Mouse (Mus musculus) activated CD4-positive, CD25-positive, alpha-beta regulatory T cell, adult 9 weeks (primary cell): ENCODE measurements around the gene Gm7544. TPM values are rescaled to one million over a fixed set of nuclear protein-coding genes. Genes with fewer than 3 reads are reported as not detected.

Experiments used
- polyA plus RNA-seq: library from polyadenylated mRNA; unstranded; fragments of 100-300 nt; shearing (Covaris generic); gene quantifications from one replicate; pipeline ENCODE4 v1.2.1, GENCODE M21; 2017

The Gm7544 gene
- not detected for polyA plus RNA-seq

GRCm38 (mm10) chr1:82955913-82956312 lies at the start of gene Gm7544:
TSS of gene Gm7544 (minus strand) at chr1:82956013.

GRCm38 (mm10) chr1:83000306-83000705 lies 44.5 kb upstream of the Gm7544 start, which contains the start of gene Gm47959:
TSS of gene Gm47959 (plus strand) at chr1:83000548.

GRCm38 (mm10) chr1:82959870-82960385 lies 4.1 kb upstream of the Gm7544 start, which contains the start of gene Gm47955:
TSS of gene Gm47955 (plus strand) at chr1:82960286.

GRCm38 (mm10) chr1:82943295-82943694 lies 12.5 kb downstream of the Gm7544 start, which contains the start of gene A030003K21Rik:
TSS of gene A030003K21Rik (minus strand) at chr1:82943388.

GRCm38 (mm10) chr1:82931326-82931725 lies 24.5 kb downstream of the Gm7544 start, which contains the start of gene Gm6217:
TSS of gene Gm6217 (minus strand) at chr1:82931399.

GRCm38 (mm10) chr1:82924650-82925049 lies 31.2 kb downstream of the Gm7544 start, which contains the start of gene A030014E15Rik:
TSS of gene A030014E15Rik (plus strand) at chr1:82924917.

GRCm38 (mm10) chr1:82913025-82913424 lies 42.8 kb downstream of the Gm7544 start, which contains the start of gene A030005L19Rik:
TSS of gene A030005L19Rik (plus strand) at chr1:82913325.

Other genes with a start within 250 kb of the Gm7544 start
- 87.5 TPM for gene Mff, start 231.1 kb downstream of the Gm7544 start, polyA plus RNA-seq
- gene Tm4sf20, start 187.6 kb downstream of the Gm7544 start, polyA plus RNA-seq = not detected
- not detected for gene Gm47791, start 184.8 kb downstream of the Gm7544 start, polyA plus RNA-seq
- 23.0 TPM for gene Agfg1, start 116.5 kb downstream of the Gm7544 start, polyA plus RNA-seq
- 0.93 TPM for gene A030005L19Rik, start 42.7 kb downstream of the Gm7544 start, polyA plus RNA-seq
- not detected for gene A030014E15Rik, start 31.1 kb downstream of the Gm7544 start, polyA plus RNA-seq
- not detected for gene Gm6217, start 24.6 kb downstream of the Gm7544 start, polyA plus RNA-seq
- gene A030003K21Rik, start 12.6 kb downstream of the Gm7544 start, polyA plus RNA-seq = not detected
- gene Gm47955, start 4.3 kb upstream of the Gm7544 start, polyA plus RNA-seq = not detected
- not detected for gene Gm47959, start 44.5 kb upstream of the Gm7544 start, polyA plus RNA-seq
- not detected for gene Slc19a3, start 82.4 kb upstream of the Gm7544 start, polyA plus RNA-seq
- gene Krtap28-10, start 86.5 kb upstream of the Gm7544 start, polyA plus RNA-seq = not detected
- gene Gm47969, start 88.9 kb upstream of the Gm7544 start, polyA plus RNA-seq = not detected
- not detected for gene A030005K14Rik, start 103.4 kb upstream of the Gm7544 start, polyA plus RNA-seq
- gene Krtap28-13, start 104.9 kb upstream of the Gm7544 start, polyA plus RNA-seq = not detected
- gene Ccl20, start 160.8 kb upstream of the Gm7544 start, polyA plus RNA-seq = 1.8 TPM
- gene Daw1, start 203.7 kb upstream of the Gm7544 start, polyA plus RNA-seq = 0.44 TPM